Comparison of ENCODE assay signal across 9 mouse cellular contexts in the genomic region with DNA sequence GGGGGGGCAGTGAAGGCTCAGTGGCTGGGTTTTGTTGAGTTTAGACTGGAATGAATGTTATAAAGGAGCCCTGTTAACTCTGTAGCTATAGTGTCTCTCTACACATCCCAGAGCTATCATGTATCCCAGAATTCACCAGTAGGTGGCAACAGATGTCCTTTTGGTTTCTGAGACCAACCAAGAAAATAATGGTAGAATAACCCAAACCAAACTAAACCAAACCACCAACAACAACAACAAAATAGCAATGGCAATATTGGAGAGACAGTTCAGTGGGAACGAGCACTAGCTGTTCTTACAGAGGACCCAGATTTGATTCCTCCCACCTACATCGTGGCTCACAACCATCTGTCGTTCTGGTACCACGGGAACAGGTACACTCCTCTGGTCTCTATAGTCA. TPM values are rescaled to one million over a fixed set of nuclear protein-coding genes. Genes with fewer than 3 reads are reported as not detected.
A peak's percentile ranks its signal among the peaks of the same experiment; 100 is the strongest.
DNase-seq lines count a peak whose midpoint lies in the region; ATAC-seq and TF ChIP-seq lines count a peak whose summit lies in the region.
"Had no signal": no experiment of that assay in that cellular context is flagged by ENCODE, and none has a peak within 500 bp of the region (broad histone marks: within the 10 kb centered on the region; RNA-seq: fewer than 3 reads in every experiment).

No protein-coding gene starts in this region.

- H3K9me3 ChIP-seq in midbrain, postnatal 0 days (ENCODE audit: low read length) = no peaks in the 10 kb centered on the region
- H3K9me3 ChIP-seq: midbrain, embryonic 12.5 days had no signal

- no peaks in the 10 kb centered on the region for H3K4me1 ChIP-seq in liver, adult 2 months (ENCODE audit: control insufficient read depth, insufficient read depth, low read length)
- H3K4me1 ChIP-seq in midbrain, postnatal 0 days (ENCODE audit: insufficient read depth, low read length) = no peaks in the 10 kb centered on the region
- H3K4me1 ChIP-seq: midbrain, embryonic 12.5 days had no signal

- no peak for DNase-seq in frontal cortex, postnatal 14 days (ENCODE audit: low spot score in 2 of 2)
- peak; percentile 30 for DNase-seq in liver, adult 2 months (ENCODE audit: extremely low read depth, low read depth, low spot score)
- no peak for DNase-seq in liver
- peak; percentile 70 for DNase-seq in brain, adult 2 months (ENCODE audit: low read depth, low spot score)
- DNase-seq in midbrain, postnatal 0 days (ENCODE audit: low spot score) = peak; percentile 72
- DNase-seq in T-cell, adult 2 months (ENCODE audit: low spot score) = no peak

- no peaks in the 10 kb centered on the region for H3K27me3 ChIP-seq in liver, adult 2 months (ENCODE audit: control insufficient read depth, insufficient read depth, low read length)
- H3K27me3 ChIP-seq in midbrain, postnatal 0 days (ENCODE audit: insufficient read depth, low read length) = no peaks in the 10 kb centered on the region
- H3K27me3 ChIP-seq: midbrain, embryonic 12.5 days had no signal

- no peak for TF ChIP-seq POLR2A in liver, adult 2 months (IDR thresholded peaks at IDR 0.05; ENCODE audit: extremely low read depth, insufficient read depth, low read length)

- no peaks in the 10 kb centered on the region for H3K79me2 ChIP-seq in liver, adult 2 months (ENCODE audit: control insufficient read depth, insufficient read depth, low read length)

- 97% methylated on average over 4 of the region's 4 CpGs for WGBS in liver, adult 2 months
- WGBS in midbrain, postnatal 0 days = 95% methylated on average over 4 of the region's 4 CpGs

- peak; percentile 38; the same call in 1 of the 2 replicates for ATAC-seq in frontal cortex, adult (ENCODE audit: low TSS enrichment)
- ATAC-seq in midbrain, postnatal 0 days (ENCODE audit: low FRiP score) = no peak
- ATAC-seq in monocyte, adult 5-6 weeks (replicated peaks; ENCODE audit: insufficient number of reproducible peaks, low FRiP score, low TSS enrichment, poor library complexity, severe bottlenecking) = no peak

- H3K36me3 ChIP-seq in liver, adult 2 months (ENCODE audit: control insufficient read depth, insufficient read depth, low read length) = peaks cover 26% of the 10 kb centered on the region
- H3K36me3 ChIP-seq in midbrain, postnatal 0 days (ENCODE audit: insufficient read depth, low read length) = peaks cover 41% of the 10 kb centered on the region

- no peak overlapping the region for H3K4me2 ChIP-seq in midbrain, postnatal 0 days (ENCODE audit: low read depth, low read length, poor library complexity, severe bottlenecking)
- H3K4me2 ChIP-seq: midbrain, embryonic 12.5 days had no signal

- H3K4me3 ChIP-seq in liver, adult 2 months (ENCODE audit: insufficient read depth, low read depth, low read length) = no peak overlapping the region
- H3K4me3 ChIP-seq in midbrain, postnatal 0 days (ENCODE audit: low read depth, low read length) = no peak overlapping the region
- H3K4me3 ChIP-seq: midbrain, embryonic 12.5 days had no signal

- no peak overlapping the region for H3K9ac ChIP-seq in liver, adult 2 months (ENCODE audit: low read depth, low read length)
- no peak overlapping the region for H3K9ac ChIP-seq in midbrain, postnatal 0 days (replicated peaks; ENCODE audit: low read length, poor library complexity, severe bottlenecking)
- H3K9ac ChIP-seq: midbrain, embryonic 12.5 days had no signal

- no peak for TF ChIP-seq CTCF in liver, adult 2 months (IDR thresholded peaks at IDR 0.05; ENCODE audit: low read depth, low read length)
- TF ChIP-seq CTCF in midbrain, postnatal 0 days (IDR thresholded peaks at IDR 0.05) = peak; percentile 79

- H3K27ac ChIP-seq in liver, adult 2 months (replicated peaks; ENCODE audit: insufficient read depth, low read depth, low read length) = no peak overlapping the region
- H3K27ac ChIP-seq in midbrain, postnatal 0 days (ENCODE audit: low read depth, low read length) = no peak overlapping the region
- H3K27ac ChIP-seq: midbrain, embryonic 12.5 days had no signal

RNA-seq across cellular contexts. Expression of a gene that starts 22.4 kb away (rescaled TPM):
- 0.20 and 0.37 TPM in 2 replicates for total RNA-seq in liver, adult 2 months (2014; rRNA removed)
- 0.42 and 0.49 TPM in 2 replicates for polyA plus RNA-seq in liver, adult 2 months (2012; rRNA removed)
- total RNA-seq in midbrain, postnatal 0 days (2014; rRNA removed) = 1.2 and 2.3 TPM in 2 replicates
- 0.51 and 1.0 TPM in 2 replicates for polyA plus RNA-seq in midbrain, postnatal 0 days (2015; fragmentation: Nextera tagmentation; extraction: Ambion mirVana)
- 0.32 to 9.8 TPM (median 1.4 TPM) in 3 replicates for total RNA-seq in monocyte, adult 5-6 weeks (2017)

RNA-seq across cellular contexts. Expression of a gene that starts 35.6 kb away (rescaled TPM):
- total RNA-seq in liver, adult 2 months (2014; rRNA removed) = 0.09 and 0.40 TPM in 2 replicates
- 4.0 and 4.4 TPM in 2 replicates for polyA plus RNA-seq in liver, adult 2 months (2012; rRNA removed)
- total RNA-seq in midbrain, postnatal 0 days (2014; rRNA removed) = 16.2 and 16.6 TPM in 2 replicates
- polyA plus RNA-seq in midbrain, postnatal 0 days (2015; fragmentation: Nextera tagmentation; extraction: Ambion mirVana) = 18.7 and 19.9 TPM in 2 replicates
- not detected in 3 replicates for total RNA-seq in monocyte, adult 5-6 weeks (2017)

RNA-seq across cellular contexts. Expression of a gene that starts 43.1 kb away (rescaled TPM):
- 130 and 154 TPM in 2 replicates for total RNA-seq in liver, adult 2 months (2014; rRNA removed)
- 309 and 324 TPM in 2 replicates for polyA plus RNA-seq in liver, adult 2 months (2012; rRNA removed)
- 39.8 and 48.0 TPM in 2 replicates for total RNA-seq in midbrain, postnatal 0 days (2014; rRNA removed)
- 32.8 and 34.2 TPM in 2 replicates for polyA plus RNA-seq in midbrain, postnatal 0 days (2015; fragmentation: Nextera tagmentation; extraction: Ambion mirVana)
- total RNA-seq in monocyte, adult 5-6 weeks (2017) = 7.9 to 28.8 TPM (median 11.5 TPM) in 3 replicates

RNA-seq across cellular contexts. Expression of a gene that starts 55.2 kb away (rescaled TPM):
- total RNA-seq in liver, adult 2 months (2014; rRNA removed) = not detected in 2 replicates
- polyA plus RNA-seq in liver, adult 2 months (2012; rRNA removed) = 0.05 TPM in 1 of 2 replicates, not detected in the other
- 11.8 and 22.6 TPM in 2 replicates for total RNA-seq in midbrain, postnatal 0 days (2014; rRNA removed)
- polyA plus RNA-seq in midbrain, postnatal 0 days (2015; fragmentation: Nextera tagmentation; extraction: Ambion mirVana) = 68.9 and 72.4 TPM in 2 replicates
- total RNA-seq in monocyte, adult 5-6 weeks (2017) = not detected in 3 replicates

Comparison
In these comparisons a context has a peak if more than half of its experiments do, and no peak if none do; other contexts are left out.
1. DNase-seq: peak in liver, adult 2 months (single experiment), brain, adult 2 months (single experiment) and midbrain, postnatal 0 days (single experiment); none in frontal cortex, postnatal 14 days (0 of 2), liver (single experiment) and T-cell, adult 2 months (single experiment).
2. RNA of a gene that starts 35.6 kb away (total RNA-seq): 16.2 to 16.6 TPM in midbrain, postnatal 0 days; 0.09 to 0.40 TPM in liver, adult 2 months and not detected in monocyte, adult 5-6 weeks; every median in the first group is over 10 times any median in the second.